Mouse (Mus musculus): ENCODE measurements around the gene Lmf1. TPM values are rescaled to one million over a fixed set of nuclear protein-coding genes. Genes with fewer than 3 reads are reported as not detected.

The Lmf1 gene
- total RNA-seq, 1 experiment from 2014 or later = 10.4 TPM

GRCm38 (mm10) chr17:25590985-25591384 is 12.1 kb downstream of the Lmf1 start:
- no peak for ATAC-seq (replicated peaks; ENCODE audit: insufficient number of reproducible peaks, low FRiP score, low TSS enrichment, poor library complexity, severe bottlenecking)

- no peak for ATAC-seq (replicated peaks; ENCODE audit: insufficient number of reproducible peaks, low FRiP score, low TSS enrichment, poor library complexity, severe bottlenecking)
These were observed 13.5 kb downstream of the Lmf1 start for GRCm38 (mm10) chr17:25592336-25592735.

- no peak for ATAC-seq (replicated peaks; ENCODE audit: insufficient number of reproducible peaks, low FRiP score, low TSS enrichment, poor library complexity, severe bottlenecking)
These were observed 14.8 kb downstream of the Lmf1 start for GRCm38 (mm10) chr17:25593411-25594261.

- no peak for ATAC-seq (replicated peaks; ENCODE audit: insufficient number of reproducible peaks, low FRiP score, low TSS enrichment, poor library complexity, severe bottlenecking)
These were observed 16.6 kb downstream of the Lmf1 start for GRCm38 (mm10) chr17:25595495-25595894.

GRCm38 (mm10) chr17:25597537-25597936 is 18.7 kb downstream of the Lmf1 start:
- 0 out of 2 replicates have a peak, but pooled peaks have one; percentile 12 for ATAC-seq (replicated peaks; ENCODE audit: insufficient number of reproducible peaks, low FRiP score, low TSS enrichment, poor library complexity, severe bottlenecking)

GRCm38 (mm10) chr17:25602366-25602765 is 23.5 kb downstream of the Lmf1 start:
- ATAC-seq (replicated peaks; ENCODE audit: insufficient number of reproducible peaks, low FRiP score, low TSS enrichment, poor library complexity, severe bottlenecking) = no peak

- no peak for ATAC-seq (replicated peaks; ENCODE audit: insufficient number of reproducible peaks, low FRiP score, low TSS enrichment, poor library complexity, severe bottlenecking)
These were observed 25.3 kb downstream of the Lmf1 start for GRCm38 (mm10) chr17:25604234-25604633.

- ATAC-seq (replicated peaks; ENCODE audit: insufficient number of reproducible peaks, low FRiP score, low TSS enrichment, poor library complexity, severe bottlenecking) = no peak
These were observed 29.4 kb downstream of the Lmf1 start for GRCm38 (mm10) chr17:25608137-25608785.

GRCm38 (mm10) chr17:25608821-25609505 is 30.1 kb downstream of the Lmf1 start:
- no peak for ATAC-seq (replicated peaks; ENCODE audit: insufficient number of reproducible peaks, low FRiP score, low TSS enrichment, poor library complexity, severe bottlenecking)

- no peak for ATAC-seq (replicated peaks; ENCODE audit: insufficient number of reproducible peaks, low FRiP score, low TSS enrichment, poor library complexity, severe bottlenecking)
These were observed 30.6 kb downstream of the Lmf1 start for GRCm38 (mm10) chr17:25609506-25609828.

GRCm38 (mm10) chr17:25610151-25610550 is 31.3 kb downstream of the Lmf1 start:
- ATAC-seq (replicated peaks; ENCODE audit: insufficient number of reproducible peaks, low FRiP score, low TSS enrichment, poor library complexity, severe bottlenecking) = no peak

GRCm38 (mm10) chr17:25612537-25612936 is 33.7 kb downstream of the Lmf1 start:
- no peak for ATAC-seq (replicated peaks; ENCODE audit: insufficient number of reproducible peaks, low FRiP score, low TSS enrichment, poor library complexity, severe bottlenecking)

- no peak for ATAC-seq (replicated peaks; ENCODE audit: insufficient number of reproducible peaks, low FRiP score, low TSS enrichment, poor library complexity, severe bottlenecking)
These were observed 34.4 kb downstream of the Lmf1 start for GRCm38 (mm10) chr17:25613323-25613722.

- no peak for ATAC-seq (replicated peaks; ENCODE audit: insufficient number of reproducible peaks, low FRiP score, low TSS enrichment, poor library complexity, severe bottlenecking)
These were observed 36.0 kb downstream of the Lmf1 start for GRCm38 (mm10) chr17:25614723-25615510.

- ATAC-seq (replicated peaks; ENCODE audit: insufficient number of reproducible peaks, low FRiP score, low TSS enrichment, poor library complexity, severe bottlenecking) = no peak
These were observed 39.7 kb downstream of the Lmf1 start for GRCm38 (mm10) chr17:25618508-25619056.

GRCm38 (mm10) chr17:25623441-25623840 is 44.6 kb downstream of the Lmf1 start:
- ATAC-seq (replicated peaks; ENCODE audit: insufficient number of reproducible peaks, low FRiP score, low TSS enrichment, poor library complexity, severe bottlenecking) = no peak

- no peak for ATAC-seq (replicated peaks; ENCODE audit: insufficient number of reproducible peaks, low FRiP score, low TSS enrichment, poor library complexity, severe bottlenecking)
These were observed 45.0 kb downstream of the Lmf1 start for GRCm38 (mm10) chr17:25623935-25624334.

- no peak for ATAC-seq (replicated peaks; ENCODE audit: insufficient number of reproducible peaks, low FRiP score, low TSS enrichment, poor library complexity, severe bottlenecking)
These were observed 45.7 kb downstream of the Lmf1 start for GRCm38 (mm10) chr17:25624446-25625119.

Data from monocyte, adult 5-6 weeks (primary cell).